Mouse (Mus musculus) heart, embryonic 13.5 days (tissue): ENCODE measurements around the gene Tnnt2. TPM values are rescaled to one million over a fixed set of nuclear protein-coding genes. Genes with fewer than 3 reads are reported as not detected.
A peak's percentile ranks its signal among the peaks of the same experiment; 100 is the strongest.

Experiments
- ATAC-seq: fragments of 200-750 bp; cut with Nextera tagmentation; 2 replicates; pipeline ENCODE4 v1.8.0; 2017; ENCODE audit warnings: moderate TSS enrichment; ENCODE audit not compliant: insufficient number of reproducible peaks, low FRiP score, low TSS enrichment; ENCODE audit errors: extremely low read depth
- H3K27ac ChIP-seq: fragments of 300-500 bp; sonication (generic); replicated peaks from 2 replicates; pipeline ENCODE4 v1.5.1; 2015; ENCODE audit warnings: moderate library complexity, mild to moderate bottlenecking, inconsistent platforms
- H3K27me3 ChIP-seq: fragments of 300-500 bp; sonication (generic); replicated peaks from 2 replicates; pipeline ENCODE4 v1.6.1; 2015; ENCODE audit warnings: mild to moderate bottlenecking, inconsistent platforms
- H3K36me3 ChIP-seq: fragments of 300-500 bp; sonication (generic); 2 replicates; pipeline ENCODE4 v1.6.1; 2015; ENCODE audit warnings: mild to moderate bottlenecking, inconsistent platforms
- H3K4me1 ChIP-seq: fragments of 300-500 bp; sonication (generic); 2 replicates; pipeline ENCODE4 v1.6.1; 2015; ENCODE audit warnings: inconsistent platforms
- H3K4me2 ChIP-seq: fragments of 300-500 bp; sonication (generic); 2 replicates; pipeline ENCODE4 v1.6.1; 2015; ENCODE audit warnings: inconsistent platforms, mild to moderate bottlenecking, moderate library complexity
- H3K4me3 ChIP-seq: fragments of 300-500 bp; sonication (generic); 2 replicates; pipeline ENCODE4 v1.5.1; 2015; ENCODE audit warnings: moderate library complexity, mild to moderate bottlenecking, inconsistent platforms
- H3K9ac ChIP-seq: fragments of 300-500 bp; sonication (generic); 2 replicates; pipeline ENCODE4 v1.6.1; 2015; ENCODE audit warnings: inconsistent platforms, mild to moderate bottlenecking, moderate library complexity
- H3K9me3 ChIP-seq: fragments of 300-500 bp; sonication (generic); 2 replicates; pipeline ENCODE4 v1.6.1; 2016; ENCODE audit warnings: inconsistent platforms
- WGBS: fragments of 180-500 bp; shearing (Covaris S2); methylation state at CpG from one replicate; pipeline ENCODE4 v1.1.7; 2015; ENCODE audit warnings: mixed read lengths; 5-methylcytosine and 5-hydroxymethylcytosine counted together
- polyA plus RNA-seq: library from polyadenylated mRNA; unstranded; fragments of >200 nt; fragmentation: Nextera tagmentation; extraction: Ambion mirVana; gene quantifications from 2 replicates; pipeline ENCODE4 v1.2.1, GENCODE M21; 2015

Gene Tnnt2
- 5,554 and 6,221 TPM in 2 replicates for polyA plus RNA-seq

GRCm38 (mm10) chr1:135835716-135836483 is at the start of gene Tnnt2:
Tnnt2 (plus strand) TSS chr1:135836354.
- Histone ChIP-seq H3K4me3 (peak within 1 kb of the TSS; percentile 66), H3K27ac (peak within 1 kb of the TSS; percentile 98), H3K9me3 (no peaks in the 10 kb centered on the region), H3K9ac (peak within 1 kb of the TSS; percentile 94), H3K27me3 (0 out of 2 replicates have a peak, but pooled peaks cover 2% of the 10 kb centered on the region), H3K36me3 (peaks cover 30% of the 10 kb centered on the region), H3K4me1 (peaks cover 81% of the 10 kb centered on the region), H3K4me2 (peak within 1 kb of the TSS; percentile 71)
- ATAC-seq, result peak; percentile 81; the same call in 1 of the 2 replicates
- 15% methylated on average over 9 of the region's 9 CpGs for WGBS

DNA sequence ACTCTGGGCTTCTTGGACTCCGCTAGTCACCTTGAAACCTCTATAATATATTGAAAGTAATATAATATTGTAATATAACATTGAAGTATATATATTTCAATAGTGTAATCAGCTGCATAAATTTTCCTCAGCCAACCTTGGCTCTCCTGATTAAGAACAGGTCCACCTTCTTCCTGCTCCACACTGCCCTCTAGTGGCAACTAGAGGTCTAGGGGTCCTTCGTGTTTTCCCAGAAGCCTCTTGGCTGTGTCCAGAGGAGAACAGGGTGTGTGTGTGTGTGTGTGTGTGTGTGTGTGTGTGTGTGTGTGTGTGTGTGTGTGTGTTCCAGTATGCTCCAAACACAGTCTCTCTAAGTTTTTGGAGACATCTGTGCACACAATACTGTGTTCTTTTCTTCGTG is 48.4 kb upstream of the Tnnt2 start:
- WGBS, result 49% methylated on average over 3 of the region's 3 CpGs
- ATAC-seq, result no peak
- H3K27ac ChIP-seq, result no peak overlapping the region

DNA sequence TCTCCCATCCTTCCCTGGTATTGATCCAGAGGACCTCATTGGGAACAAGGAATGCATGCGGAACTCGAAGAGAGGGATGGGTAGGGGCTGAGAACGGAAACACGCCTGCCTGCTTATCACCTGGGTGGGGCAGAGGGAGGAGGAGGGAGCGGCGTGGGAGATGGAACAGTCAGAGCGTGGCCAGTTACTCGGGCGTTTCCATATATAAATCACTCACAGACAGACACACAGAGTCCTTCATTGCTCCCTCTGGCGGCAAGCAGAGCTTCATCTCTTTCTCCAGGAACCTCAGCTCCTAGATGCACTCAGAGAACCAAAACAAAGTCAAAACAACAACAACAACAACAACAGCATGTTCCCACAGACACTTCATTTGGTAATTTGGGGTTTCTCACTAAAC is 47.4 kb upstream of the Tnnt2 start:
- Histone ChIP-seq H3K4me3 (no peak overlapping the region), H3K4me2 (peak overlapping the region; percentile 53), H3K4me1 (peaks cover 46% of the 10 kb centered on the region), H3K27me3 (no peaks in the 10 kb centered on the region; the same call in 1 of the 2 replicates), H3K9me3 (no peaks in the 10 kb centered on the region), H3K36me3 (no peaks in the 10 kb centered on the region), H3K27ac (peak overlapping the region; percentile 0; the same call in 1 of the 2 replicates), H3K9ac (peak overlapping the region; percentile 24; the same call in 1 of the 2 replicates)
- 6% methylated on average over 10 of the region's 10 CpGs for WGBS
- no peak for ATAC-seq

More for the DNA sequence above, 48.4 kb upstream of the Tnnt2 start:
- no peak overlapping the region for H3K4me2 ChIP-seq
- H3K9me3 ChIP-seq, result no peaks in the 10 kb centered on the region
- H3K36me3 ChIP-seq, result no peaks in the 10 kb centered on the region
- peaks cover 41% of the 10 kb centered on the region for H3K4me1 ChIP-seq
- no peak overlapping the region for H3K4me3 ChIP-seq
- no peaks in the 10 kb centered on the region; the same call in 1 of the 2 replicates for H3K27me3 ChIP-seq
- no peak overlapping the region for H3K9ac ChIP-seq

- peaks cover 57% of the 10 kb centered on the region for H3K4me1 ChIP-seq
Measured at GRCm38 (mm10) chr1:135789815-135790214, 46.3 kb upstream of the Tnnt2 start.

GRCm38 (mm10) chr1:135792143-135792939 is 43.8 kb upstream of the Tnnt2 start:
- 68% methylated on average over 13 of the region's 13 CpGs for WGBS
- Histone ChIP-seq H3K9me3 (no peaks in the 10 kb centered on the region), H3K27ac (no peak overlapping the region), H3K4me1 (peaks cover 82% of the 10 kb centered on the region), H3K27me3 (no peaks in the 10 kb centered on the region; the same call in 1 of the 2 replicates), H3K4me2 (no peak overlapping the region), H3K36me3 (no peaks in the 10 kb centered on the region), H3K9ac (peak overlapping the region; percentile 74), H3K4me3 (no peak overlapping the region)
- ATAC-seq, result no peak

More at GRCm38 (mm10) chr1:135789815-135790214, 46.3 kb upstream of the Tnnt2 start:
- Histone ChIP-seq H3K4me2 (no peak overlapping the region), H3K27ac (0 out of 2 replicates have a peak overlapping the region, but pooled peaks have one; percentile 0), H3K4me3 (no peak overlapping the region), H3K27me3 (no peaks in the 10 kb centered on the region; the same call in 1 of the 2 replicates), H3K9me3 (no peaks in the 10 kb centered on the region), H3K9ac (no peak overlapping the region), H3K36me3 (no peaks in the 10 kb centered on the region)
- 9% methylated on average over 5 of the region's 5 CpGs for WGBS
- ATAC-seq, result no peak

DNA sequence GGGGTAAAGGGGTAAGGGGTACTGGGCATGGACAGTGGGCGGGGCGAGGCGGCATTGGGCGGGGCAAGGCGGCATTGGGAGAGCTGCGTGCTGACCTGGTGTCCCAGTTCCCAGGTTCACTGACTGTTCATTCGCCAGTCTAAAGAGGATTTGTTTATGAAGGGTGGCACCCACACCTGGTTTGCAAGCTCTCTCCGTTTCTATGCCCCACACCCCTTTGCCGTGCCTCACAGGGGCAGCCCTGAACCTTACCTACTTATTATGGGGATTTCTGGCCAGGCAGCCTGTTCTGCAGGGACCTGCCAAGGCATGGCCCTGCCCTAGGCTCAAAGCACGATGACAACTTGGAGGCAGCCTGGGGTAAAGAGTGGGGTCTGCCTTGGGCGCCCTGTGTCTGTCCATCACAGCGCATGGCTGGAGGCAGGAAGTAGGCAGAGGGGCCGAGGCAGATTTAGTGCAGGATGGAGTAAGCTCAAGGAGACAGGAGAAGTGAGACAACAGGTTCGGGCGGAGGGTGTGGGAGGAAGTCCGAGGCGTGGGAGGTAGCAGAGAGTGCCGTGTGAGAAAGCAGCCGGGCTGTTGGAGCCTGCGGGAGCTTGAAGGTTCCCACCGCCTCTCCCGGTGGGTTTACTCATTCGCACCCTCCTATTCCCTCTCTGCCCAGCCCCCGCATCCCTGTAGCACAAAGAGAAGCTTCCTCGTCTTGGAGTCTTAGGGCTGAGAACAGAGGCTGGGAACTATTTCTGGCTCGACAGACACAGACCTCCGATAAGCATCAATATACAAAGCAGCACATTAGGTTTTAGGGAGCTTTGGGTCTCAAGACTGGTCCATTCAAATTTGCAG is 42.6 kb upstream of the Tnnt2 start:
- no peak for ATAC-seq
- peak overlapping the region; percentile 74 for H3K9ac ChIP-seq
- no peaks in the 10 kb centered on the region; the same call in 1 of the 2 replicates for H3K27me3 ChIP-seq
- H3K4me3 ChIP-seq, result peak overlapping the region; percentile 44
- WGBS, result 9% methylated on average over 27 of the region's 27 CpGs
- no peaks in the 10 kb centered on the region for H3K9me3 ChIP-seq
- H3K27ac ChIP-seq, result peak overlapping the region; percentile 91
- H3K4me1 ChIP-seq, result peaks cover 84% of the 10 kb centered on the region
- H3K4me2 ChIP-seq, result peak overlapping the region; percentile 74
- H3K36me3 ChIP-seq, result no peaks in the 10 kb centered on the region

DNA sequence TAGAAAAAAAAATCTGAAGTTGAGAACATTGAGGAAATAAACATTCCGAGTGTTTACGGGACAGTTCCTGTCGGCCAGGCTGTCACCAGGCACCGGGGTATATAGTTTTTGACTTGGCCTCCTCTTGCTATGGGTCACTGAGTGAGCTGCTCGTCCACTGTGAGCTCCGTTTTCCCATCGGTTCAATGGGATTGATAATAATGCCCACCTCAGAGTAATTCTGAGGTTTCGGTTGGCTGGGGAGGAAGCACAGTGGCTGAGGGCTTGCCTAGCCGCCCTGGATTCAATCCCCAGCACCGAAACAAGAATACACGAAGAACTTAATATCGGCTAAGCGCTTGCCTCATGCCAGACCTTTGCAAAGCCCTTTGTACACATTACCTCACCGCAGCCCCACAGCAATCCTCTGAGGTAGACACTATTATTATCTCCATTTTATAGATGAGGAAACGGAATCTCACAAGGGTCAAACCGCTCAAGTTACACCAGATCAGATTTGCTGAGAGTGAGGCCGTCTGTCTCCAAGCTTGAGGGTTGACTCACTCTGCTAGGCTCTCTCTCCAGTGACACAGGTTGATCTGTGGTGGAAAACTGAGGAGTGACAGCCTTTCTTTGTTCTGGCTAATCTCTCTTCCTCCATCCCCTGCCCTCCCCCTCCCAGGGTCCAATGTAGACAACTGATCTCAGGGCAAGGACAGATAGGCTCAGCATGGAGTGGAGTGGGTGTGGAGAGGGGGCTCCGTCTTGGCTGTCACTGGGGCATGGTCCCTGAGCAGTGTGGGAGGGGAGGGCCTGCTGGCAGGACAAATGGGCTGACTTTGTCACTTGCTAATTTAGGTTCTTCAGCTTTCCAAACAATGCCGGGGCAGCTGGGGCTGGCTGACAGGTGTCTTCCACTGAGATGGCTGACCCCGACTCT is 41.7 kb upstream of the Tnnt2 start:
- 7% methylated on average over 20 of the region's 20 CpGs for WGBS
- peak; percentile 33; the same call in 1 of the 2 replicates for ATAC-seq
- H3K9ac ChIP-seq, result peak overlapping the region; percentile 74

GRCm38 (mm10) chr1:135798492-135798891 is 37.7 kb upstream of the Tnnt2 start:
- ATAC-seq, result no peak
- 60% methylated on average over 1 of the region's 1 CpGs for WGBS
- H3K4me2 ChIP-seq, result peak overlapping the region; percentile 78
- H3K9me3 ChIP-seq, result no peaks in the 10 kb centered on the region
- no peaks in the 10 kb centered on the region for H3K27me3 ChIP-seq
- peak overlapping the region; percentile 93 for H3K9ac ChIP-seq
- H3K4me3 ChIP-seq, result peak overlapping the region; percentile 67; the same call in 1 of the 2 replicates
- H3K27ac ChIP-seq, result peak overlapping the region; percentile 99
- H3K4me1 ChIP-seq, result peaks cover 94% of the 10 kb centered on the region
- peaks cover 17% of the 10 kb centered on the region for H3K36me3 ChIP-seq

More for the DNA sequence above, 41.7 kb upstream of the Tnnt2 start:
- no peaks in the 10 kb centered on the region for H3K36me3 ChIP-seq
- H3K4me2 ChIP-seq, result peak overlapping the region; percentile 74
- H3K9me3 ChIP-seq, result no peaks in the 10 kb centered on the region
- H3K4me3 ChIP-seq, result peak overlapping the region; percentile 44
- H3K4me1 ChIP-seq, result peaks cover 87% of the 10 kb centered on the region
- H3K27me3 ChIP-seq, result no peaks in the 10 kb centered on the region; the same call in 1 of the 2 replicates
- peak overlapping the region; percentile 91 for H3K27ac ChIP-seq

DNA sequence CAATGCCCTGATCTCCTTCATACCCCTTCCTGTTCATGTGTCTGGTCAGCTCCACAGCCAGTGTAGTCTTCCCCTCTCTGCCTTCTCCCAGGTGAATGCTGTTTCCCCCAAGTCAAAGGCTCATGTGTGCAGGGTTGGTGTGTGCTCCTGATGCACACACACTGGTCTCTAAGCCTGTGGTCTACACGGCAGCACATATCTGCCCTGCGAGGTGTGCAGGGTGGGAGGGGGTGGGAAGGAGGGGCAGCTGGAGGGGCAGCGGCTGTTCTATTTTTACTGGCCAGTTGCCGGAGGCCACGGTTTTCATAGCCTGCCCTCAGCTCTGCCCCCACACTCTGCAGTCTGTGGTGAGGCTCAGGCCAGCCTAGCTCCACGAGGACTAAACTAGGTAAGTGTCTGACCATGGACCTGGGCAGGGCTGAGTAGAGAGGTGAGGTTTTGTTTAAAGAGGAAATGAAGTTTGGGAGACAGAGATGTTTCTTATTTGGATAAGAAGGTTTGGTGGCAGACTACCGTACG is 37.0 kb upstream of the Tnnt2 start:
- Histone ChIP-seq H3K4me3 (peak overlapping the region; percentile 67), H3K9ac (peak overlapping the region; percentile 93), H3K27me3 (no peaks in the 10 kb centered on the region), H3K4me1 (peaks cover 94% of the 10 kb centered on the region), H3K4me2 (peak overlapping the region; percentile 78), H3K9me3 (no peaks in the 10 kb centered on the region), H3K27ac (peak overlapping the region; percentile 99), H3K36me3 (peaks cover 24% of the 10 kb centered on the region)
- no peak for ATAC-seq
- 6% methylated on average over 8 of the region's 8 CpGs for WGBS
